Mouse (Mus musculus): Measurements from ENCODE around the gene Cd68.

DNA sequence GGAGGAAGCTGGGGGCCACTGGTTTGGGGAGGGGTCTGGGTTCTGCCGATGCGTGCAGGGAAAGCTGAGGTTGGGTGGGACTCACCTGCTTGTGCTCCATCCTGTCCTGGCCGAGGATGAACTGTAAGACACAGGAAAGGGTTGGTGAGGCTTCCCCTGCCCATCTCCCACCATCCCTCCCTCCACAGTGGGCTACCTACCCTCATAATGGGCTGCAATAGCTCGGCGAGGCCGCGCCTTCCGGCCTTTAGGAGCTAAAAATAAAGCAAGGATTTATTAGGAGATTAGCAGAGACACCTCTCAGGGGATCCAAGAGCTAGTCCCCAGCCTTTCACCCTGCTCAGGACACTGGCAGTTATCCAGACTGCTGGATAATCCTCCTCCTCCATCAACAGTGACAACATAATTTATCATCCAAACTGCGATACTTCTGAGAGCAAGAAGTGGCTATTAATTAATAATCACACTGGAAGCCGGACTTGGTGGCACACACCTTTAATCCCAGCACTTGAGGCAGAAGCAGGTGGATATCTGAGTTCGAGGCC lies 27.5 kb upstream of the Cd68 start:
- TF ChIP-seq GATA1 (IDR thresholded peaks at IDR 0.05; ENCODE audit: low read length): no peak
- no peak for TF ChIP-seq TAL1 (IDR thresholded peaks at IDR 0.05; ENCODE audit: low read length)
